Mouse (Mus musculus): ENCODE measurements at regions not wholly inside any gene's neighbourhood (a gene's known extent, or its start where the extent isn't known, plus 50 kb on each side); places are given as distances from the start of the nearest gene placed in this dataset.

DNA sequence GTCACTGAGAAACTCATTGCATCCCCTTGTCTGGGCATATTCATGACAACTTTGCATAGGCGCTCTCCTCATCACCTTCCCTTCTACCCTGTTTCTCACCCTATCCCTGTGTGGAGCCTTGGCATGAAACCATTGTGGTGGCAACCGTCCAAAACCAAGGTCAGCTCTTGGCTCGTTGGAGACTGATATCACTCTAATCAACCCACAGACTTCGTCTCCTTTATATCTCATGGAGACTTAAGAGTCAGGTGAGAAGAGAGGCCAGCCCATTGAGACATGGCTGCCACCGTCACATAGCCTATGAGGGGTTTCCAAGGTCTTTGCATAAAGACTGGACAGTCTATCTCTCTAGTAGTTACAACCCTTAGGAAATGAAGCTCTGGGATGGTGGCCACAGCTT, 305.5 kb upstream of the Runx1 start:
- DNase-seq (ENCODE audit: low spot score) = no peak

- DNase-seq (ENCODE audit: low spot score) = no peak
These were observed 304.7 kb upstream of the Runx1 start for GRCm38 (mm10) chr16:93130622-93131021.

- DNase-seq (ENCODE audit: low spot score) = no peak
These were observed 297.8 kb upstream of the Runx1 start for GRCm38 (mm10) chr16:93123707-93124106.

DNA sequence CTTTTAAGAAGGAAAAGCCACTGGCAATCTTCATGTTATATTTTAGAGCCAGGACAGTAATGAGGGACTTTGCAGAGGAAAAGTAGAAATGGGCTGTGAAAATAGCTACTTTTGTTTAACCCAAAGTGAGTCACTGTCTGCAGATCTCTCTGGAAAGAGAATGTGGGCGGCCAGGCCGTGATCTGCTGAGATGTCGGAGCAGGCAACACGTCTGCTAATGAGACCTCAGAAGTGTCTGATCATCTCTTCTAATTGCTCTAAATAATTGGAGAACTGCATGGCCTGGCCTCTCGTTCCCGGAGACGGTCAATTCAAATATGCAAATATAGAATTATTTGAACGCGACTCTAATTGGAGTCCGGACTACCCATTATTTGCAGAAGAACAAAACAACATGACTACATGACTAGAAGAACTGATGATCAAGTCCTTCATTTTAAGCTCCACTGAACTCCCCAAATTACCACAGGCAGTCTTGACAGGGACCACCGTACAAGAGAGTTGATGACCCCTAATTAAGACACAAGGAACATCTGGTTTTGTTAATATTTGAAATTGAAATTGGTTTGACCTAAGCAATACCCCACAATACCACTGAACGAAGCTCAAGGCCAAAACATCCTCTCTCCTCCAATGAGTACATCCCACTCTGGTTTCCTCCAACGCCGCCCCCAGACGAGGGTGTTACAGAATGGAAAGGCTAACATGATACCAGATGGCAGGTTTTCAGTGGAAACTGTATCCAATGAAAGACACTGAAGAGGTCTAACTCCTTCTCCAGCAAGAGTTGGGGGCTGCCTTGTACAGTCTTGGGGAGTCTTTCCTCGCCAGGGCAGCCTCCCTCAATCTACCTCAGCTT, 290.4 kb upstream of the Runx1 start:
- DNase-seq (ENCODE audit: low spot score) = no peak

GRCm38 (mm10) chr16:93110912-93111311, 285.0 kb upstream of the Runx1 start:
- no peak for DNase-seq (ENCODE audit: low spot score)

GRCm38 (mm10) chr16:93110451-93110850, 284.5 kb upstream of the Runx1 start:
- no peak for DNase-seq (ENCODE audit: low spot score)

GRCm38 (mm10) chr16:93109683-93110407, 283.9 kb upstream of the Runx1 start:
- peak; percentile 43 for DNase-seq (ENCODE audit: low spot score)

GRCm38 (mm10) chr16:93107524-93107845, 281.5 kb upstream of the Runx1 start:
- DNase-seq (ENCODE audit: low spot score) = no peak

GRCm38 (mm10) chr16:93106811-93107523, 281.0 kb upstream of the Runx1 start:
- DNase-seq (ENCODE audit: low spot score) = peak; percentile 86

- no peak for DNase-seq (ENCODE audit: low spot score)
These were observed 276.2 kb upstream of the Runx1 start for GRCm38 (mm10) chr16:93102174-93102573.

DNA sequence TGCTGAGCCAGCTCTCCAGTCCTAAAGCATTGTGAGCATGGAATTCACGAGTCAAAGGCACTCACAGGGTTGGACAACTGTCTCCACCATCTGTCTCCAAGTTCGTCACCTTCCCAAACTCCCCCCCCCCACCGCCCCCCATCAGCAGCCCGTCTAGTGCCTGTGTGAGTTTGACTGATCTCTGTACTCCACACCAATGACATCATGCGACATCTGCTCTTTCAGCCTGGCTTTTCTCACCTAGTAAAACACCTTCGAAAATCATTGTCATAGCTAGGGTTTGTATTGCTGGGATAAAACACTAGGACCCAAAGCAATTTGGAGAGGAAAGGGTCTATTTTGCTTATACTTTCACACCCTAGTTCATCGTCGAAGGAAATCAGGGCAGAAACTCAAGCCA, 272.1 kb upstream of the Runx1 start:
- DNase-seq (ENCODE audit: low spot score) = no peak

DNA sequence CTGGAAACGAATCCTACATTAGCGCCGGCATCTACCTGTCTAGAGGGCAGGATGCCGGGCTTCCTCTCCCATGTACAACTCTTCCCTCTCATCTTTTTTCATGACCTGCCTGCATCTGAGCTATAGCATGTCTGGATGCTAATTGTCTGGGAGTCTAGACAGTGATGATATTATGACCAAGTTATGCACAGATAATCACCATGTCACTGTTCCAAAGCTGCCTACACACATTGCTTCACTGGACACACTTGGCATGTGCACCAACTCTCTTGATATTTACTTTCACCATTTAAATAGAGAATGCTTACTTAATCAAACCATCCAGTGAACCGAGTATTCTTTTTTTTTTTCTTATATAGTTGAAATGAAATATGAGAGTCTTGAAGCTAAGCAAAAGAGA, 270.2 kb upstream of the Runx1 start:
- DNase-seq (ENCODE audit: low spot score) = peak; percentile 32

GRCm38 (mm10) chr16:93092796-93093195, 266.8 kb upstream of the Runx1 start:
- peak; percentile 38 for DNase-seq (ENCODE audit: low spot score)

GRCm38 (mm10) chr16:93085227-93085883, 259.4 kb upstream of the Runx1 start:
- peak; percentile 55 for DNase-seq (ENCODE audit: low spot score)

GRCm38 (mm10) chr16:93083756-93084155, 257.8 kb upstream of the Runx1 start:
- DNase-seq (ENCODE audit: low spot score) = peak; percentile 59

GRCm38 (mm10) chr16:93083142-93083541, 257.2 kb upstream of the Runx1 start:
- no peak for DNase-seq (ENCODE audit: low spot score)

- DNase-seq (ENCODE audit: low spot score) = no peak
These were observed 255.6 kb upstream of the Runx1 start for GRCm38 (mm10) chr16:93081533-93081932.

GRCm38 (mm10) chr16:93079660-93080390, 253.9 kb upstream of the Runx1 start:
- no peak for DNase-seq (ENCODE audit: low spot score)

DNA sequence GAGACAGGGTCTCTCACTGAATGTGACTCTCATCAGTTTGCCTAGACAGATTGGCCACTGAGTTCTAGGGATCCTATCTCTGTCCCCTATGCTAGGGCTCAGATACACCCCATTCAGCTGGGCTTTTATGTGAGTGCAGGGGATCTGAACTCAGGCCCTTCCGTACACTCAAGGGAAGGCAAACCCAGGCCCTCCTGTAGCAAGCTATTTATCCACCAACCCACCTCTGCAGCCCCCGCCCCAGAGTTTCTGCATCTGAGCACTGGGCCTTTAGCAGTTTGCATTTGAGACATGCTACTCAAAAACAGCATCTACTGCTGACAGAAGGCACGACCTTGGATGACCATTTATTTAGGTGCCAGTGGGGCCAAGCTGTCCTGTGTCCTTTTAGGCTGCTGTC, 253.0 kb upstream of the Runx1 start:
- peak; percentile 39 for DNase-seq (ENCODE audit: low spot score)

DNA sequence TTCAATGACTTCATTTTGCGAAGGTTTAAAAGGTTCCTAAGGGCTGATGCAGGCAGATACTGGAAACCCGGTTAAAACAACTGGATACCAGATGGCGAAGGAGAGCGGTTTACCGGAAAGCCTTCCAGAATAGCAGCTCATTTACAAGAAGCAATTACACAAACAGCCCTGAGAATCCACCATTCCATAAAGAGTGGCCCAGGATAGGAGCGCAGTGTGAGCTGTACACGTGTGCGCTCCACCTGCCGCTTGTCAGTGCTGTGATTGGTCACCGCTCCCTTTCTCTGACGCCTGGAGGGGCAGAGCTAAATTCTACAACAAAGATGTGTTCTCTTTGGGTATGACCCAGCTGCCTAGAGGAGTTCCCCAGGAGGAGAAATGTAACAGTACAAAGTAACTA, 249.5 kb upstream of the Runx1 start:
- DNase-seq (ENCODE audit: low spot score) = no peak

- DNase-seq (ENCODE audit: low spot score) = no peak
These were observed 246.2 kb upstream of the Runx1 start for GRCm38 (mm10) chr16:93072156-93072555.

GRCm38 (mm10) chr16:93071726-93072125, 245.8 kb upstream of the Runx1 start:
- no peak for DNase-seq (ENCODE audit: low spot score)

Measured in adipocyte (in vitro differentiated cells).